Mouse (Mus musculus) ES-E14 (cell line): ENCODE data around the gene Plin2.

Source experiments
- CHD2 ChIP-seq: IDR thresholded peaks from 2 replicates; pipeline ENCODE4 v1.6.1; 2014; ENCODE audit warnings: mild to moderate bottlenecking, low read depth, low read length, inconsistent platforms
- HCFC1 ChIP-seq: IDR thresholded peaks from 2 replicates; pipeline ENCODE4 v1.6.1; 2012; ENCODE audit warnings: low read length, inconsistent platforms, borderline replicate concordance; ENCODE audit not compliant: insufficient read depth
- MAFK ChIP-seq: IDR thresholded peaks from 2 replicates; pipeline ENCODE4 v1.6.1; 2014; ENCODE audit warnings: mild to moderate bottlenecking, low read depth, low read length, inconsistent platforms; ENCODE audit not compliant: insufficient read depth
- ZC3H11A ChIP-seq: IDR thresholded peaks from 2 replicates; pipeline ENCODE4 v1.6.1; 2012; ENCODE audit warnings: low read depth, mild to moderate bottlenecking, inconsistent platforms, low read length, borderline replicate concordance
- ZNF384 ChIP-seq: IDR thresholded peaks from 2 replicates; pipeline ENCODE4 v1.6.1; 2012; ENCODE audit warnings: low read depth, low read length, inconsistent platforms

DNA sequence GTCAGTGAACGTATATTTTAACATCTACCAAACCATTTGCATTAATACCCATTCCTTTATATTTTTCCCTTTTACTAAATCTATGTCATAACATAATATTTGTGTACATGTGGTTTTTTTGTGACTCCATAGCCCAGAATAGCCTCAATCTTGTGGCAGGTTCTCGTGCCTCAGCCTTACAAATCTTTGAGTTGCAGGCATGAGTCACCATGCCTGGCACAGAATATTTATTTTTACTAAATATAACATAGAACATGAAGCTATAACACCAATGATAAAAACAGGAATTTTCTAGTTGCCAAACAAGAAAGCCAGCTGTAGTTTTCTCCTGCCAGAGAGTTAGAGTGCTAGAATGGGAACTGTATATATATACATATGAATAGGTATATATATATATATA lies 49.4 kb downstream of the Plin2 start:
- no peak for TF ChIP-seq ZC3H11A
- TF ChIP-seq CHD2 = no peak
- TF ChIP-seq ZNF384 = no peak
- no peak for TF ChIP-seq MAFK
- no peak for TF ChIP-seq HCFC1
